Mouse (Mus musculus) spleen, adult 12 weeks (tissue): ENCODE data around the gene Dgcr2.
A peak's percentile ranks its signal among the peaks of the same experiment; 100 is the strongest.

Experiments used
- DNase-seq: peaks from one replicate; pipeline ENCODE4 v3.0.0; 2022; ENCODE audit warnings: low spot score

Gene Dgcr2

DNA sequence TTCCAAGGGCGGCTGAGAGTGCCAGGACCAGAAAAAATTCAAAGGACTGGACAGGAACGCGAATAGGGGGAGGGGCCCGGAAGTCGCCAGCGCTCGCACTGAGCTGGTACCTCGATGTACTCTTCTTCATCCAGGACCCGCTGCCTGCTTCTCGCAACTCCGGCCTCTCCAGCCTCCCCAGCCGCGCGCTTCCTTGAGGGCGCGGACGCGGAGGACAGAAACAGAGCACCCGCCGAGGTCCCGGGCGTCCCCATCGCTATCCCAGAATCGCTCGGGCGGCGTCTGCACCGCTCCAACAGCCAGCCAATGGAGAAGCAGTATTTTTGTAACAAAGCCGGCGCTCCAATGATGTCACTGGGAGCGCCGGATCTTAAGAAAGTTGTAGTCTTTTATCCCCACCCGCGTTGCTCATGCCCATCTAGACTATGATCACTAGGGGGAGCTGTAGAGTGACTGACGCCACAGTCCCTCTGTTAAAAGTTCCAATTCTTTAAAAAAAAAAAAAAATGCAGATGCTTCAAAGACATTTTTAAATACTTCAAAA, 12.8 kb upstream of the Dgcr2 start, which contains the start of gene Ess2:
TSS of gene Ess2 (minus strand) at position 297 of the 544 bp plus-strand sequence.
- DNase-seq: peak; percentile 79

DNA sequence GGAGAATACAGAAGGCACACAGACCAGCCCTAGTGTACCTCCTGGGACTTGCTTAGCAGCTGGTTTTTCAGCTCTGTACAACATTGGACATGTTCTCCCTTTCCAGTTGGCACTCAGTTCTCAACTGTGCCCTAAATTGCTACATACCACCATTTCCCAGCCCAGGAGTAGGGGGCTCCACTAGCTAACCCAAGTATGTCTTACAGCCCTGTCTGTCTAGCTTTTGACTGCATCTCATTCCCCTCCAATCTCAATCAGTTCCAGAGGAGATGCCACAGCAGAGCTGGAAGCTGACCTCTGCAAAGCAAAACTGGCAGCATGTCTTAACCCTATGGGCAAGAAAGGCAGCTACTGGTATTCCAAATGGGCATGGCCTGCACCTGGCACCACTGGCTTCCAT, 2.3 kb downstream of the Dgcr2 start:
- no peak for DNase-seq

DNA sequence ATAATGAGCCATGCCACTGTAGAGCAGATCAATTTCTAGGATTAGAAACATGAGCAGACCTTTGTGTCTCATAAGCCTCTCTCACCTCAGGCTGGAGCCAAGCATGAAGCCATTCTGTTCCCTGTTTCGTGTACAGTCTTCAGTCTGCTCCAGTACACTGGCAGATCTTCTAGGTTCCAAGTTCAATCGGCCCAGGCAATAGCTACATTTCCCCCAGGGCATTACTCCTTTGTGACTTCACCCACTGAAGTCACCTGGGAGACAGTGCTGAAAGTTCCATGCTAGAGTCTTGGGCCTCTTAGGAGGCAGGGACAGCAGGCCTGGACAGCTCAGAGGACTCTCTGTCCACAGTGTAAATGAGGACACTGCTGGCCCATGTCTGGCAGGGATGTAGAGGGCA, 4.4 kb downstream of the Dgcr2 start, which contains the start of gene Tssk1:
TSS of gene Tssk1 (plus strand) at position 301 of the 400 bp plus-strand sequence.
- DNase-seq: no peak

DNA sequence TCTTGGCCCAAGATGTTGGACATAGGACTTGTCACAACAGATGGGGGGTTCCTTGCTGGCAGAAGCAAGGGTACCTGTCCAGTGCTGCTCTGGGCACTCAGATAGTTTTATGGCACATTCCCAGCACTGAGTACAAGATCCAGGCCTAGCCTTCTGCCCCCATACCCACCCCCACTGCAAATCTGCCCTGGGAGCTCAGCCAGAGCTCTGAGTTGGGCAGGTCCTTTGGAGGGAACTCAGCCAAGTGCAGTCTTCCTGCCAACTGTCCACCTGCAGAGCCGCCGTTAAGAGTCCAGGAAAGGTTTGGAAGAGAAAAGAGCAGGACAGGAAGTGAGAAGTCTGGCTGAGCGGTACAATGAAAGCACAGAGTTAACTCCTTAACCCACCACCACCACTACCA, 5.8 kb downstream of the Dgcr2 start:
- no peak for DNase-seq

DNA sequence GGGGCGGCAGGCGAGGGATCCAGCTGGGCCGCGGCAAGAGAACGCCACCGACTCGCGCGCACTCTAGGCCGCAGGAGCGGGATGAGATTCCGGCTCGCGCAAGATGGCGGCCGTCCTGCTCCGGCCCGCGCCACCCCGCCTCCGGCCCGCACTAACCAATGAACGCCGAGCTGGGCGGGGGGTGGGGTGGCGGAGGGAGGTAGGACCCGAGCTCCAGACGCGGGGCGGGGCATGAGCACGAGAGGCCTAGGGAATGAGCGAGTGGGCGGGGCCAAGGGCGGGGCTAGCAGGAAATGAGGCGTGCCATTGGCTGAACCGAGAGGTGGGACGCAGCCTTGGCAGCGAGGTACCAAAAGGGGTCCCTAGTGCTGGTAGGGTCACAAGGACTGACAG, 6.8 kb downstream of the Dgcr2 start, which contains the start of gene Gm20518:
TSS of gene Gm20518 (minus strand) at position 105 of the 393 bp plus-strand sequence.
- DNase-seq: peak; percentile 96

DNA sequence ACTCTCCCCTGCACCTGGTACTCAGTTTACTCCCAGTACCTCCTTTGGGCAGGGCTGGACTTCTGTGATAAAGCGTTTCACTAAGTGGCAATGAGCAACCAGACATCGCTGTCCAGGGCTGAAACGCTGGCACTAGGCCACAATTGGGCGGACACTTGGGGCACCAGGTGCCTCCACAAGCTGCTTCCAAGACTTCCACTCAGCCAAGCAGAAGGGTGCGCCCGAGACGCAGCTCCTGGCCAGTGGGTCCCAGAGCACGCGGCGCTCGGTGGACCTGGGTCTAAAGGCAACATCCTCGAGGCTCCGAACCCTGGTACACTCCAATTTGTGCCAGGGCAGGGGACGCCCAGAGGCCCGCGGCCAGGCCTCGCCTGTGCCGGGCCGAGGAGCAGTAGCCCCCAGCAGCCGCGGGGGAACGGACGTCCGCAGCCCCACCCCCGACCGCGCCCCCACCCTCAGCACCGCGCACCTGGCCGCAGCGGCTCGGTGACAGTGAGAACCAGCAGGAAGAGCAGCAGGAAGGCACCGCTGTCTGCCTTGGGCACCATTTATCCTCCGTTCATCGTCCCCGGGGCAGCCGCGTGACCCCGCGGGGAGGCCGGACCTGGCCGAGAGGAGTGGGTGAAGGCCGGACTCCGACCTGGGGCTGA, 7.3 kb downstream of the Dgcr2 start:
- peak; percentile 77 for DNase-seq

DNA sequence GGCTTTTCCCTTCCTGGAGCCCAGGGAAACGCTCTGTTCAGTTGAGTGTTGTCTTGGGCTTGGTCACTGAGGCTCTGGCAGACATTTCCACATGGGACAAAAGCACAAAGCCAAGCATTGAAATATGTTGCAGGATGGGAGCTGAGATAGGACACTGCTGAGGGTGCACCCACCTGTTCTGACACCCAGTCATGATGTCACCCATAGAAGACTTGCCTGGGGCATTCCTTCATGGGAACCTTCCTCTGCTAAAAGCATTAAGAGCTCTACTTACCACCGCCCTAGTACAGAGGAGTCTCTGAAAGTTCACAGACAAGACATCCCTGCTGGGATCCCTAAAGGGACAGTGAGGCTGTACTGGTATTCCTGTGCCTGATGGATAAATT, 8.0 kb downstream of the Dgcr2 start:
- DNase-seq: no peak

DNA sequence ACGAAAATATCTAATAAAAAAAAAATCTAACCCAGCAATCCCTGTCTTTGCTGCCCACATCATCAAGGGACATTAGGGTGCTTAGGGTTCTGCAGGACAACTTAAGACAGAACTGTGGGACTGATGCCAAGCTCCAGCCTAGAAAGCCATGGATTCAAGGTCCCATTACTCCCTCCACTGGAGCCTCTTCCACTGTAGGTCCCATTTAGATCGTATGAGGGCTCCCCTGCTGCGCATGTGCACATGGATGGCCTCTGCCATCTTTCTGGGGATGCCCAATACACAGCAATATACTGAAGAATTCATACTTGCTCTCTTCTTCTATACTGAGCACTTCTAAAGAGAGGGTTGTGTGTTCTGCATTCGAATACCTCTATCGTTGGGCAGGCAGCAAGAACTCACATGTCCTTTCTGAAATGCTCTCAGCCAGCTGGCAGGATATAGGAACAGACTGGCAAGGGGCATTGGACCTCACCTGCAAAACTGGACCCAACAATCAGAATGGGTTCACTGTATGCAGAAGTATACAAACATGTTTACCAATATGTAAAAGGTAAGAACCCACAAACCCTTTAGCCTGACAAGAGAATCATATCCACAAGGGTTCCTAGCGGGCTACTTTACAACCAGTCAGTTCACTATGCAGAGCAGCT, 8.5 kb downstream of the Dgcr2 start:
- DNase-seq: no peak

DNA sequence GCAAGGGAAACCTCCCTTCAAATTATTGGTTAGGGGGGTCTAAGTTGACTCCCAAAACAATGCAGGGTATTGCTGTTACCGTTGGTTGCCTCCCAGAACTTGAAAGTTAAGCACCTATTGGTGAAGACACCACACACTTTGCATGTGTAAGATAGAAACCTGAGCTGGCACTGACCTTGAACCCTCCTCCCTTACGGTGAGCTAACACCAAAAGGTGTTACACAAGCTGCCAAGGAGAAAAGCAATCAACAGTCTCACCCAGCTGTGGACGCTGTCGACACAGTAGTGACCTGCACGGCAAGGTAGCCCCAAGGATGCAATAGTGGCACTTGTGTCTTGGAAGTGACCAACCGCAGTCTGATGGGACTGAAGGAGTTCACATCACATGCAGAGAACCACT, 14.2 kb downstream of the Dgcr2 start:
- no peak for DNase-seq

DNA sequence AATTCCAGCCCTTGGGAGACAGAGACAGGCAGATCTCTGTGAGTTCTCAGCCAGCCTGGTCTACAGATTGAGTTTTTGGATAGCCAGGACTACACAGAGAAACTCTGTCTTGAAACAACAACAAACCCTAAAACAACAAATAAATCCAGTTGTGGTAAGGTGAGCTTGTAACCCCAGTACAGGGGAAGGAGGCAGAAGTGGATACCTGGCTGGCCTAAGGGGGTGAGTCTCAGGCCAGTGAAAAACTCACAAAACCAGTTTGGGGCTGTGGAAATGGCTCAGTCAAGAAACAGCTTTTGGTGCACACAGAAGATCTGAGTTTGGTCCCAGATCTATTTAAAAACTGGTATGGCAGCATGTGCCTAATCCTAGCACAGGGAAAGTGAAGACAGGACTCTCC, 16.2 kb downstream of the Dgcr2 start:
- DNase-seq: no peak

DNA sequence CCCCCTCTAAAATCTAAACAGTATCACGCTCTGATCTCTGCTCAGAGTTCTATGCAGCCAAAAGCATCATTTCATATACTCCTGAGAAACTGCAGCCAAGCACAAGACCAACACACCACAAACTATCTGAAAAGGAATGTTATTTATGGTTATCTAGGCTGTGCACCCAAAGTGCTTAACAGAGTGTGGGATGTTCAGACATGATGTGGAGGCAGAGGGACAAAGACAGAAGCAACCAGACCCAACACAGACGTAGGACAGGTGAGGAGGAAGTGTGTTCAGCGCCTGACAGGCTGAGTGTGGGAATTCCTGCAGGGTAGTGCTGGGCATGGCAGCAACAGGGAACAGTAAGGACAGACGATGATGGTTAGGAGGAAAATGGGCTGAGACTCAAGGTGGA, 18.8 kb downstream of the Dgcr2 start:
- DNase-seq: no peak

DNA sequence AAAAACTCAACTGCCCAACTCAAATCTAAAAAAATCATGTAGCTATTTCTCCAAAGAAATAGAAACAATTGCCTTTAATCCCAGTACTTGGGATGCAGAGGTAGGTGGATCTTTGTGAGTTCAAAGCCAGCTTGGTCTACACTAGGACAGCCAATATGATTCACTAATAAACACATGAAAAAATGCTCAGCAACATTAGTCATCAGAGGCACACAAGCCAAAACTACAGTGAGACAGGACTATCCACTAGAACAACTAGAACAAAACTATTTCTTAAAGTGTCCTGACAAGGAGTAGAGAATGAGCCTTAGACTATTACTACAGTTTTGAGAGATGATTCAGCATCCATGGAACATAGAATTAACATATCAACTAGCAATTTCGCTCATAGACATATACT, 22.3 kb downstream of the Dgcr2 start:
- no peak for DNase-seq

DNA sequence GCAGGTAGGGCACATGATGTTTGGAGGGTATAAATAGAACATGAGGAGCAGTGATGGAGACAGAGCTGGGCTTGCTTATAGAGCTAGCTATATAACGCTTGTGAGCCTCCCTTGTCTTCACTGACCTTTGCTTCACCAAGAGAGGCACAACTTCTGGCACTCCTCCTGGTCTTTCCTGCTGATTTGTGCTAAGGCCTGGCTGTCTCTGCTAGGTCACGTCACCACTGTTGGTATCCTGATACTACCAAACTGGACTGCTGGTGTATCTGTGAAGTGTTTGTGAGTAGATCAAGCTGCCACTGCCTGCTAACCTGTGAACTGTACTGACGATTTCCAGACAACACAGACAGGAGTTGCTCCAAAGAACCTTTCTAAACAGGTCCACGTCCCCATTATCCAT, 23.2 kb downstream of the Dgcr2 start:
- DNase-seq: no peak

DNA sequence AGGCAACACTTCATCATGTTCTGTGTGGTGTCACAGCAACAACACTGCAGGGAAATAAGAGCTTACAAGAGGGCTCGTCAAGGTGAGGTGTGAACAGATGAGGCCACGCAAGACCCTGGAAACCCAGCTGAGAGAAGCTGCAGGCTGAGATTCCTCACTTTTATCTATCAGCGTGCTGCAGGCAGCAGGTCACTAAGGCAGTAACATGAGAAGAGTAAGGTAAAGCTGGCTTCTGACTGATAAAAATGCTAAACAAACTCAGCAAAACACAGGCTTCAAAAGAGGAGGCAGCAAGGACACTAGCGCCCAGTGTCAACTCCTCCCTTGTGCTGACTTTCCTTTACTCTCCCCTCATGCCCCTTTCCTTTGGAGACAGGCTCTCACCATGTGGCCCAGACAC, 25.4 kb downstream of the Dgcr2 start:
- DNase-seq: no peak

DNA sequence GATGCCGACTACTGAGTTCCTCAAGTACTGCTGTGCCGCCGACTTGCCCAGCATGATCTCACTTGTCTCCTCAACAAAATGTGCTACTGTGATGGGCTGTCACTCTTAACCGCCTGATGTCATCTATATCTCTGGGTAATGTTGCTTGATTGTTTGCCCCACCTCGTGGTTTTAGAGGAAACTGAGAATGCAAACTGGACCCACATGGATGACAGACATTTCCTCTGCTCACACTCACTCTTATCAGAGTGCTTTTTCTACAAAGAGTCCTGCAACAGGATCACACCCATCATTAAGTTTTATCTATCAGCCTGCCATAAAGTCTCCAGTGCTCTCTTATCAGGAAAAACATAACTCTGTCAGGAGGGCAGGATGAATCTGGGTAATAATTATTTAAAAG, 27.1 kb downstream of the Dgcr2 start:
- no peak for DNase-seq

DNA sequence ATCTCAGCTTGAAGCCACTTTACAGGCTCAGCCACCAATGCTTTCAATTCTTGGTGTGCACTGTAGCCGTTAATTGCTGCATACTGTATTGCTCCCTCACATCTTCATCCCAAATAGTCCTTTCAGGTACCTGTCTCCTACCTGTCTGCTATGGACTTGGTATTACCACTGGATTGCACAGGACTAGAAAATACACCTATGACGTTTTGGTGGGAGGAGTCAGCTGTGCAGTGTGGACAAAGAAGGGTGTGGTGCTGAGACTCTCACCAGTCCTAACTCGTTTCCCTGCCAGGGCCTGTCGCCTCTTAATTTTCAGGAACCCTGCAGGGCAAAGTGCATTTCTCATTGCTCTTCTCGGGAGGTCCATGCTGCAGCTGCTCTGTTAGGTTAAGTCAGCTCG, 32.6 kb downstream of the Dgcr2 start:
- DNase-seq: no peak

DNA sequence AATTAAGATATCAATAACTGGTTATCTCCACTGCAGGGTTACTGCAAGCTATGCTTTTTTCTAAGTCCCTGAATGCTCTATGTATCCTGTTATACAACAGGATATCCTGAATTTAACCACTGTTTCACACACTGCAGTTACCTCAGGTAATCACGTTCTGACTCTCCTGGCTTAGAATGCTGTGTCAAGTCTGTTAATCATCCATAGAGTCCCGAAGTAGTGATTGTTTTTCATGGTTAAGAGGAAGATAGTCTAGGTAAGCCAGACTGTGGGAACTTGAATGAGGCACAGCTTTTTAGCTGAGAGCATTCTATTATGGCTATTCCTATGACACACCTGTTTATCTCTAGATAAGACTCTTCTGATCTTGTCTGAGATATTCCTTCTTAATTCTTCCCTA, 33.1 kb downstream of the Dgcr2 start:
- DNase-seq: no peak

DNA sequence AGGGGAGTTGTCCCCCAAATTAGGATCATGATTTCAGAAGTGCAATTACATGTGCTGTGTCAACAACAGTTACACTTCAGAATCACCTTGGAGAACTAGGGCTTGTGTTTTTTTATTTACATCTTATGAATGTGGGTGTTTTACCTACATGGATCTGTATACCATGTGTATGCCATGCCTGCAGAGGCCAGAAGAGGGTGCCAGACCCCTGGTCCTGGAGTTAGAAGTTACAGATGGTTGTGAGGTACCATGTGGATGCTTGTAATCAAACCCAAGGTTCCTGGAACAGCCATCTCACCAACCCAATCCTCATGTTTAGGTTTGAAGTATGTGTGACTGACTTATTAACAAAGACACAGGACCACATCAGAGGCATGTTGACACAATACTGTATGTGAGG, 39.8 kb downstream of the Dgcr2 start:
- no peak for DNase-seq

DNA sequence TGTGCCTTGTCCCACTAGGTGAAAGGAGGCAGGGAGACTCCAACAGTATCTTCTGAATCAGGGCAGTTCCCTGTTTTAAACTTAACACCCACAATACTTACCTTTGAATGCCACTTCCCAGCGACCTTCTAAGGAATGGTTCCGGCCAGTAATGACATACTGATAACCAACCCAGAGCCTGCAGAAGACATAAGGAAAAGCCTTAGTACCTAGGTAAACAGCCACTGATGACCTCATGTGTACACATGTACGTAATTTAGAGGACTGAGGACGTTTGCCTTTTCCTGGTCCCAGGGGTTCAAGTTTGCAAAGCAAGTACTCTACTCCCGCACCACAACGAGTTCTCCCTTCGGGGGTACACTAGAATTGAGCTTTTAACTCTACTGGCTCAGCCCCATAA, 41.2 kb downstream of the Dgcr2 start:
- no peak for DNase-seq

DNA sequence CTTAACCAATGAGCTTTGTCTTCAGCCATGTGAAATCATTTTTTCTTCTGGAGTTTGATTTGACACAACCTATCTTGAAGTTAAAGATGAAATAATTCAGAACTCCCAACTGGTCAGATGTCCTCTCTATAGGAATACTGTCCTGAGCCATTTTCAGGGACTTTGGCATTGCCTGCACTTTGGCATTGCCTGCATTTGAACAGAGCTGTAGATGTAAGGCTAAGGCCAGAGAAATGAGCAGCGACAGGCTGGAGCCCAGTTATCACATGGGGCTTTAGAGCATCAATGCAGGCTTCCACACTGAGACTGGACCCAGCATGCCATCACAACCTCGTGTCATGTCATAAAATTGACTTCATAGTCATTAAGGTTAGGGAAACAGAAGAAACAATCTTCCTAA, 45.1 kb downstream of the Dgcr2 start:
- DNase-seq: no peak

DNA sequence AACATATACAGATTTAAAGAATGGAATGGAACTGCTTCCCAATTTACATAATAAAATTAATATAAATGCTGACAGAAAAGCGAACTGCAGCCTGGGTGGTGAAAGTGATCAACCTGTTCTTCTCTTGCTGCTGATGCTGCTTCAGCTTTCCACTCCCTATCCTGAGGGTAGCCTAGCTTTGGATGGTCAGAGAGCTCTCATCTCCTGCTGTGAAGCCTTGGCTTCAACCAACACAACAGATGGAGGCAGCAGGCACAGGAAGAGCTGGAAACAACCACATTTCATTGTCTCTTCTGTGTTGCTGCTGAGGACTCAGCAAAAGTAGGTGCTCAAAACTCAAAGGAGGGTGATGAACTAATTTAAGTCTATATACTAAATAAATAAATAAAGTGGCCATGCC, 46.5 kb downstream of the Dgcr2 start:
- no peak for DNase-seq

DNA sequence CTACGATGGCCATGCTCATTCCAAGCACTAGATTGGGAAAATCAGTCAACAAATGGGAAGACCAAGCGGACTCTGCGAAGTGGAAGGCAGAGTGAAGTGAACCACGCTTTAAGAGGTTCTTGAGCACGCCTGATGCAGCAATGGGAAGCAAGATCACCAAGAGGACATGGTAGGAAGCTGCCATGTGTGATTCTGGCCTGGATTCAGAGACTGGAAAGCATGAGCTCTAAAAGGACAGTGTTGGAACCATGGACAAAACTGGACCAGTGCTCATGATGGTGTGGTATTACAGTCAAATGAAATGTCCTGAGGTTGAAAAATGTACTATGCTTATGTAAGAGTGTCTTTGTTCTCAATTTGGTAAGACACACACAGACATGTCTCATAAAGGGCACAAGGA, 47.0 kb downstream of the Dgcr2 start:
- no peak for DNase-seq

DNA sequence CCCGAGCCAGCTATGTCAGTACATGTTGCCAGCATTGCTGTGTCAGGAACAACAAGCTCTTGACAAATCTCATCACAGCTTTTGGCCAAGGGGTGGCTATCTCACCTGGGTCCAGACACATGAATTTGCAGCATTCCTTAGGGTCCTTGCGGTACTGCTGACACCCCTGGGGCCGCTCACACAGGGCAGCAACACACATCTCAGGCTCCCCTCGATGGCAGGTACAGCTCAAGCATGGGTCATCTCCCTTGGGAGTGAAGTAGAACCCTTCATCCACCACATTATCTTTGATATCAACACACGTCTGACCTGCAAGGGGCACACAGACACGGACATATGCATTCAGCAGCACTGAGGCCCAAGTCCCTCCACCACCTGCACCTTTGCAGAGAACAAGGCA, 48.9 kb downstream of the Dgcr2 start:
- DNase-seq: no peak

DNA sequence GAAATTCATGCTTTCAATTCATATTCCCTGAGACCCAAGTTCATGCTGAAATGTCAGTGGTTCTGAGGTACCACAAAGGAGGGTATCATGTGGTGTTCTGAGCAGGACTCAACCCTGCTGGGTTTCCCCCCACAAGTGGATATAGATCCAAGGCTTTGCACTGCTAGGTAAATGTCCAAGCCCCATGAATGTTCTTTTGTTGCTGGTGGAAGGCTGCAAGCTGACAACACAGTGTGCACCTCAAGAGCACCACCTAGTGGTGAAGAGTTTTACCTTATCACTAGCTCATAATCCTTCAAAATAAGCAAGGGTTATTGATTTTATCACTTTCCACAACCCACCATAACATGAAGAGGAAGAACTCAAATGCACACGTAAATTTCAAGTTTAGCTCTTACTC, 49.4 kb downstream of the Dgcr2 start:
- no peak for DNase-seq
